Mouse (Mus musculus) stomach, postnatal 0 days (tissue): ENCODE results near the gene Dusp22. TPM values are rescaled to one million over a fixed set of nuclear protein-coding genes. Genes with fewer than 3 reads are reported as not detected.

Experiments
- ATAC-seq: fragments of 200-750 bp; cut with Nextera tagmentation; 2 replicates; pipeline ENCODE4 v1.8.0; 2017; ENCODE audit not compliant: low FRiP score, low TSS enrichment
- DNase-seq: peaks from one replicate; pipeline ENCODE4 v3.0.0-alpha.2; 2016; ENCODE audit warnings: low spot score
- H3K27ac ChIP-seq: fragments of 300-500 bp; sonication (generic); replicated peaks from 2 replicates; pipeline ENCODE4 v1.5.1; 2014; ENCODE audit warnings: mild to moderate bottlenecking, control low read depth
- H3K27me3 ChIP-seq: fragments of 300-500 bp; sonication (generic); 2 replicates; pipeline ENCODE4 v1.6.1; 2014; ENCODE audit warnings: low read length; ENCODE audit not compliant: control insufficient read depth, insufficient read depth
- H3K36me3 ChIP-seq: fragments of 300-500 bp; sonication (generic); 2 replicates; pipeline ENCODE4 v1.6.1; 2014; ENCODE audit warnings: low read length, mixed read lengths; ENCODE audit not compliant: control insufficient read depth, insufficient read depth
- H3K4me1 ChIP-seq: fragments of 300-500 bp; sonication (generic); replicated peaks from 2 replicates; pipeline ENCODE4 v1.6.1; 2014; ENCODE audit warnings: antibody characterized with exemption; ENCODE audit not compliant: control insufficient read depth, insufficient read depth
- H3K4me2 ChIP-seq: fragments of 300-500 bp; sonication (generic); replicated peaks from 2 replicates; pipeline ENCODE4 v1.6.1; 2014; ENCODE audit warnings: low read depth, mild to moderate bottlenecking, control low read depth, moderate library complexity
- H3K4me3 ChIP-seq: fragments of 300-500 bp; sonication (generic); 2 replicates; pipeline ENCODE4 v1.5.1; 2014; ENCODE audit warnings: low read depth, low read length, control low read depth
- H3K9ac ChIP-seq: fragments of 300-500 bp; sonication (generic); 2 replicates; pipeline ENCODE4 v1.6.1; 2014; ENCODE audit warnings: mild to moderate bottlenecking, low read length, control low read depth, mixed read lengths
- H3K9me3 ChIP-seq: fragments of 300-500 bp; sonication (generic); 2 replicates; pipeline ENCODE4 v1.6.1; 2016; ENCODE audit warnings: low read length; ENCODE audit not compliant: control insufficient read depth
- CTCF ChIP-seq: IDR thresholded peaks from 2 replicates; pipeline ENCODE4 v1.5.1; 2016; ENCODE audit warnings: antibody characterized with exemption, low read depth, mild to moderate bottlenecking, moderate library complexity
- EP300 ChIP-seq: optimal IDR thresholded peaks from 2 replicates; pipeline ENCODE3; 2016; ENCODE audit warnings: antibody characterized with exemption
- WGBS: fragments of 180-500 bp; shearing (Covaris S2); extraction: QIAGEN DNeasy Blood & Tissue Kit; methylation state at CpG from one replicate; pipeline ENCODE4 v1.1.7; 2014; 5-methylcytosine and 5-hydroxymethylcytosine counted together
- polyA plus RNA-seq: library from polyadenylated mRNA; unstranded; fragments of >200 nt; fragmentation: Nextera tagmentation; extraction: Ambion mirVana; gene quantifications from 2 replicates; pipeline ENCODE4 v1.2.1, GENCODE M21; 2015

The Dusp22 gene
- polyA plus RNA-seq, 1 experiment from 2014 or later = 49.2 TPM

DNA sequence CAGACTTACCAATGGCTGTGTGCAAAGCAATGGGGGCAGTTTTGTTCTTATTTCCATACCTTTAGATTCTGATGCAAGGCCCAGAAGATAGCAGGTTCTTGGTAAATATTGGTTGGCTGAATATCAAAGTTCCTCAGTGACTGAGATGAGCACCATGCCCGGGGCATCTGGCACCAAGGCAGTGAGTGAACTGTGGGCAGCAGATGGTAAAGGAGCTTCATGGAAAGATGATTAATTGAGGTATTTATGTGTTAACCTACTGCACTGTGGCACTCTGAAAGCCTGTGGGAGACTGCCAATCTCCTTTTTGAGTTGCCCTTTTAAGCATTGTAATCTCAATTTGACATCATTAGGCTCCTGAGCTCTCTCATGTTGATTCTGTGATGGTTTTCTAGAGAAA is 9.1 kb upstream of the Dusp22 start:
- Histone ChIP-seq H3K27me3 (no peaks in the 10 kb centered on the region), H3K4me2 (no peak overlapping the region), H3K4me3 (no peak overlapping the region), H3K36me3 (no peaks in the 10 kb centered on the region), H3K27ac (no peak overlapping the region), H3K4me1 (no peaks in the 10 kb centered on the region), H3K9me3 (no peaks in the 10 kb centered on the region), H3K9ac (no peak overlapping the region)
- WGBS = 82% methylated on average over 1 of the region's 1 CpGs
- no peak for DNase-seq
- no peak for ATAC-seq
- TF ChIP-seq EP300 (no peak), CTCF (no peak)

DNA sequence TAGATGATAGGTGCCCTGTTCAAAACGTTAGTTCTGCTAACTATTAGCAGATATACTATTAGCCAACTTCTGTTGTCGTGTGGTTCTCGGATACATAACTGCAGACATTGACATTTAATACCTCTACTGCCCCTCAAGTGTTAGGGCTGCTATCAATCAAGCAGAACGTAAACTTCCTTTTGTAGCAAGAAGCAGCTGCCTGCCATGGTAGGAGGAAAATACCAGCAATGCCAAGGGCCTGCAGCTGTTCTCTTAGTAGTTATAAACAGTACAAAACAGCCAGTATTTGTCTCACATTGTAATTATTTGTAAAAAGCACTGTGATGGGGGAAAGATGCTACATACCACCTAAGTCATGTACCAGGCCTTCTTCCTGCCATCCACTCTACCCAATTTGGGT is 6.7 kb upstream of the Dusp22 start:
- H3K4me2 ChIP-seq = no peak overlapping the region
- no peaks in the 10 kb centered on the region for H3K4me1 ChIP-seq
- H3K27ac ChIP-seq = no peak overlapping the region
- H3K27me3 ChIP-seq = no peaks in the 10 kb centered on the region
- H3K36me3 ChIP-seq = no peaks in the 10 kb centered on the region
- no peak for TF ChIP-seq EP300
- no peak for TF ChIP-seq CTCF
- H3K9me3 ChIP-seq = no peaks in the 10 kb centered on the region
- ATAC-seq = no peak
- 37% methylated on average over 4 of the region's 4 CpGs for WGBS
- DNase-seq = no peak
- no peak overlapping the region for H3K9ac ChIP-seq
- no peak overlapping the region for H3K4me3 ChIP-seq

DNA sequence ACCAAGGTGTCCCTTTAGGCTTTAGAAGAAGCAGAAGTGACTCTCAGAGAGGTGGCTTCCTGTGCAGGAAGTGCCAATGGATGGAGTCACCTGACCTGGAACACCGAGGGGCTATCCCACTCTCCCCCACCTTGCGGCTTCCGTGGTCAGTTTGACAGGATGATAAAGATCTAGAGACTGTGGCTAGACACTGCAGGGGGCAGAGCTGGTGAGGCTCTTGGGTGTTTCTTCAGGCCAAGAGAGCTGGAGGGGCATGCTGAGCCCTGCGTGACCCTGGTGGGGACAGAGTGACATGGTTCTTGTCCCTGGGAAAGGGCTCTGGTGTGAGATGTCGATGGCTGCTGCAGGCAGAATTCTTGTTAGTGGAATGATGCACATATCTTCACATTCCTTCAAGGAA is 5.3 kb upstream of the Dusp22 start:
- TF ChIP-seq EP300 (no peak), CTCF (no peak)
- Histone ChIP-seq H3K4me1 (no peaks in the 10 kb centered on the region), H3K4me3 (no peak overlapping the region), H3K4me2 (no peak overlapping the region), H3K9me3 (no peaks in the 10 kb centered on the region), H3K27me3 (no peaks in the 10 kb centered on the region), H3K9ac (no peak overlapping the region), H3K27ac (no peak overlapping the region), H3K36me3 (no peaks in the 10 kb centered on the region)
- 56% methylated on average over 5 of the region's 5 CpGs for WGBS
- DNase-seq (no peak), ATAC-seq (no peak)

DNA sequence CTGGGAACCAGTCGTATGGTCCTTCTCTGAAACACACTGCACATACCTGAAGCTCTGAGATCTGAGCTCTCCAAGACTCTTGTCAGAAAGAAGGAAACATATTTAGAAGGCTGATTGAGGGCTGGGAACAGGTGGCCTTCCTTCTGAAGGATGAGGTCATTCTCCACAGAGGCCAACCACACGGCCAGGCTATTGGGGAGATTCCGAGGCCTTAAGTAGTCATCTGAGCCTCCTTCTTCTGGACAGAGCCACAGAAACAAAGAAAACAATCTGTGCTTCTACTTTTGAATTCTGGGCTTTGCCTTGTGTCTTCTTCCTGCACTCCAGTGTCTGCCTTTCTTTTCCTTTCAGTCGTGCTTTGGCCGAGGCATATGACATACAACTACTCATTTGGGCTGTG is 2.9 kb upstream of the Dusp22 start:
- no peaks in the 10 kb centered on the region for H3K4me1 ChIP-seq
- WGBS = 67% methylated on average over 5 of the region's 5 CpGs
- H3K4me3 ChIP-seq = no peak overlapping the region
- H3K4me2 ChIP-seq = no peak overlapping the region
- no peak overlapping the region for H3K27ac ChIP-seq
- ATAC-seq = no peak
- H3K36me3 ChIP-seq = no peaks in the 10 kb centered on the region
- TF ChIP-seq CTCF (no peak), EP300 (no peak)
- no peaks in the 10 kb centered on the region for H3K27me3 ChIP-seq
- no peak overlapping the region for H3K9ac ChIP-seq
- no peak for DNase-seq
- no peaks in the 10 kb centered on the region for H3K9me3 ChIP-seq

DNA sequence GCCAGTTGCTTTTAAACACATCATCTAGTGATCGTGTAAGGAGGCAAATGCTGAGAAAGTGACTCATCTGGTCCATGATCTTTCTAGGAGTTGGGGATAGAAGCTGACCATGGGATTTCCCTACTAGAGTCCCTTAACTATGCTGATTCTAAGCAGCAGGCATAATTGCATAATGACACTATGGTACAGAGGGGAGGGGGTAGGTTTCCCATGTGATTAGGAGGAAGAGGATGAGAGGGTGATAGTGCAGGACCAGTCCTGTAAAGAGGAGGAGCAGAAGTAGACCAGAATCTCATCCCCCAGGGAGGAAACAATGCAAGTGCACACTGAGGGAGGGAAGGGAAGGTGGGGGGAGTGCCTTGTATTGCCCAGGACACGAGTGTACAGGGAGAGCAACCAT is 2.0 kb upstream of the Dusp22 start:
- no peaks in the 10 kb centered on the region for H3K9me3 ChIP-seq
- ATAC-seq (no peak), DNase-seq (no peak)
- H3K4me3 ChIP-seq = no peak overlapping the region
- H3K27me3 ChIP-seq = no peaks in the 10 kb centered on the region
- no peak overlapping the region for H3K9ac ChIP-seq
- no peak overlapping the region for H3K27ac ChIP-seq
- H3K36me3 ChIP-seq = no peaks in the 10 kb centered on the region
- no peak overlapping the region for H3K4me2 ChIP-seq
- no peaks in the 10 kb centered on the region for H3K4me1 ChIP-seq
- 46% methylated on average over 2 of the region's 2 CpGs for WGBS
- no peak for TF ChIP-seq CTCF
- TF ChIP-seq EP300 = no peak

DNA sequence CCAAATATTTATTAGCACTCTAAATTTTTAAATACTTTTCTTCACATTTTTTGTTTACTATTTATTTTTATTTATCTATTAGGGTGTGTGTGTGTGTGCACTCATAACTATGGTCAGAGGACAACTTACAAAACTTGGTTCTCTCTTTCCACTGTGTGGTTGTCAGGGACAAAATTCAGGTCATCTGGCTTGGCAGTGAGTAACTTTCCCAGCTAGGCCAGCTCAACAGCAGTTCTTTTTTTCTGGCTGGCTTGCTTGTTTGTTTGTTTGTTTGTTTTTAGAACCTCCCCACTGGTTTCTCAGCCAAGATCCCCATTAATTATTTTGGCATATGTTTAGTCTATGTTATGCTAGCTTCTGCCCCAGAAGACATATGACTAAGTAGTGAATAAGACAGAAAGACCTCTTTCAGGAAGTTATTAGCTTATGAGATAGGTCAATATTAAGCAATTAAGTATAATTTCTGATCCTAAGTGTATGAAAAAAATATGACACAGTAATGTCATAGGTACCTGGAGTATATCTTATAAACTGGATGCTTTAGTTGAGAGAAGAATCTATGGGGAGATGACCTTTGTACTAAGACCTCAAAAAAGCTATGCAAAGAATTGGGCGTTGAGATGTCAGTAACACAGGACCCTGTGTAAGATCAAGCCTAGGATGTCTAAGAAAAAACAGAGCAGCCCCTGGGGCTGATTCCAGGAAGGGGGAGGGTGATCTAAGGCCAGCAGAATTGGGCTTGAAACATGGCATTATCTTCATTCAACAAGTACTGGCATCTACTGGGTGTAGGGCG is 1.4 kb upstream of the Dusp22 start:
- no peaks in the 10 kb centered on the region for H3K4me1 ChIP-seq

More for the DNA sequence above, 1.4 kb upstream of the Dusp22 start:
- H3K27ac ChIP-seq = no peak overlapping the region
- no peak overlapping the region for H3K9ac ChIP-seq
- ATAC-seq = no peak
- no peaks in the 10 kb centered on the region for H3K36me3 ChIP-seq
- no peaks in the 10 kb centered on the region for H3K9me3 ChIP-seq
- H3K4me3 ChIP-seq = no peak overlapping the region
- TF ChIP-seq CTCF = no peak
- TF ChIP-seq EP300 = no peak
- whole genome bisulfite sequencing = 83% methylated on average over 2 of the region's 2 CpGs
- DNase-seq = no peak
- no peak overlapping the region for H3K4me2 ChIP-seq
- no peaks in the 10 kb centered on the region for H3K27me3 ChIP-seq
